Mouse (Mus musculus) brown adipose tissue, adult 24 weeks (tissue): ENCODE data around the gene Zkscan16. TPM values are rescaled to one million over a fixed set of nuclear protein-coding genes. Genes with fewer than 3 reads are reported as not detected.

ENCODE experiments used
- H3K27ac ChIP-seq: fragments of 200-500 bp; replicated peaks from 2 replicates; pipeline ENCODE4 v1.5.1; 2012; ENCODE audit warnings: low read depth, mild to moderate bottlenecking, low read length
- H3K4me1 ChIP-seq: fragments of 200-500 bp; 2 replicates; pipeline ENCODE4 v1.6.1; 2012; ENCODE audit warnings: low read length, mixed read lengths; ENCODE audit not compliant: control insufficient read depth, insufficient read depth, insufficient read length
- H3K4me3 ChIP-seq: fragments of 200-500 bp; 2 replicates; pipeline ENCODE4 v1.5.1; 2012; ENCODE audit warnings: low read depth, mild to moderate bottlenecking, low read length, moderate library complexity; ENCODE audit not compliant: insufficient read depth
- polyA plus RNA-seq: library from polyadenylated mRNA; stranded (reverse); fragments of >200 nt; gene quantifications from 2 replicates; pipeline ENCODE4 v1.2.4, GENCODE M21; 2012; ENCODE audit not compliant: missing spikeins, insufficient read depth, insufficient read length

Gene Zkscan16
- polyA plus RNA-seq, 1 experiment = not detected

DNA sequence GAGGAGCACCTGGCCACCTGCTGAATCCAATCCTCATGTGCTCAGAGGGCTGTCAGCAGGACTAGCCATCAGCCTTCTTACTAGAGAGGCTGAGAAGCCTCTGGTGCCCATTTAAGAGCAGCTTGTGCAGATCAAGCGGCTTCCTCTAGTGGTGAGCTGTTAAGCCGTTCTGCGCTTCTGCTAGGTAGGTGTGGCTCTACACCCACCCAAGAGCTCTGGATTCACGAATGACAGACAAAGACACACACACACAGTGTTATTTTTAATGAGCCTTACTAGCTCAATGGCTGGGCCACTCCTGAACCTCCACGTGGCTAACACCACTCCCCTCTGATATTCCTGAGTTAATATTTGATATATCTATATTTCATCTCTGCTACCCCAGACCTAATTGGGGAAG lies 17.8 kb upstream of the Zkscan16 start:
- H3K27ac ChIP-seq = no peak overlapping the region
- H3K4me1 ChIP-seq = no peaks in the 10 kb centered on the region
- no peak overlapping the region for H3K4me3 ChIP-seq

DNA sequence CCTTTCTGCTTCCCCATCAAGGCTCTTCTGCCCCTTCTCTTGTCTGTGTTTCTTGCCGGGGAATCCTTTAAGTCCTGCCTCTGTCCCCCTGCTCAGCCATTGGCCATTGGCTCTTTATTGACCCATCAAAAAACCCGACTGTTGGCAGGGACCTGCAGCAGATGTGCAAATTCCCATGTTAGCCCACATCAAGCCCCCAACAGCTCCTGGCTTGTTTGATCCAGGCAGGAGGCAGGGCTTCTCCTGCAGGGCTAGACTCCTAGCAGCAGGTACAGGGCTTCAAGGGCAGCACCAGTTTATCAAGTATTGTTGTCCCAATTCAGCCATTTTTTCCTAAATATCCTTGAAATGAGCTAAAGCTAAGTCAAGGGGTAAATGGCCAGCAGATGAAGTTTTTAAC lies 17.3 kb upstream of the Zkscan16 start:
- no peak overlapping the region for H3K4me3 ChIP-seq
- no peak overlapping the region for H3K27ac ChIP-seq
- no peaks in the 10 kb centered on the region for H3K4me1 ChIP-seq

DNA sequence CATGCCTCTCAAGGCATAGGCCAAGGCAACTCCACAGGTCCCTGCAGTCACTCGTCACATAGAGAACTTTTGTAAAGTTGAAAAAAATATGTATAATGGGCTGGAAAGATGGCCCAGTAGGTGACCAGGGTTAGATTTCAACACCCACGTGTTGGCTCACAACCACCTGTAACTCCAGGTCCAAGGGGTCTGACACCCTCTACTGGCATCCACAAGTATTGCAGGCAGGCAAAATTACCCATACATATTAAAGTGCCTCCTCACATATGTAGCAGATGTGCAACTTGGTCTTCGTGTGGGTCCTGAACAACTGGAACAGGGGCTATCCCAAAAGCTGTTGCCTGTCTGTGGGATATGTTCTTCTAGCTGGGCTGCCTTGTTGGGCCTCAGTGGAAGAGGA lies 15.8 kb upstream of the Zkscan16 start:
- H3K4me3 ChIP-seq = no peak overlapping the region
- H3K27ac ChIP-seq = no peak overlapping the region
- no peaks in the 10 kb centered on the region for H3K4me1 ChIP-seq

DNA sequence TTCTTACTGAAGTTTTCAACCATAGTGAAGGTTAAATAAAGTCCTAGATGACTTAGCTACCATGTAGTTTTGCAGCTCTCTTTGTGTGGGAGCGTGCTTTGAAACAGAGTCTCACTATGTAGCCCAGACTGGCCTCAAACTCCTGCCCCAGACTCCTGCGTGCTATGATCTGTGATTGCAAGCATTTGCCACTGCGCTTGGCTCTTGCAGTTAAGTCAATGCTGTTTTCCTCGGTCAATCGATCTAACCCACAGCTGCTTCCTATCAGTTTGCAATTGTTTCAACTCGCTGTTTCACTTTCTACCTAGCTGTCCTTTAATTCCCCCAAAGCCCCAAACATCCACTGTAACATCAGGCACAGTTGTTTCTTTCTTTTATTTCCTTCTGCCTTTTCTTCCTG lies 10.9 kb upstream of the Zkscan16 start:
- H3K4me3 ChIP-seq = no peak overlapping the region
- no peaks in the 10 kb centered on the region; the same call in 1 of the 2 replicates for H3K4me1 ChIP-seq
- H3K27ac ChIP-seq = no peak overlapping the region

DNA sequence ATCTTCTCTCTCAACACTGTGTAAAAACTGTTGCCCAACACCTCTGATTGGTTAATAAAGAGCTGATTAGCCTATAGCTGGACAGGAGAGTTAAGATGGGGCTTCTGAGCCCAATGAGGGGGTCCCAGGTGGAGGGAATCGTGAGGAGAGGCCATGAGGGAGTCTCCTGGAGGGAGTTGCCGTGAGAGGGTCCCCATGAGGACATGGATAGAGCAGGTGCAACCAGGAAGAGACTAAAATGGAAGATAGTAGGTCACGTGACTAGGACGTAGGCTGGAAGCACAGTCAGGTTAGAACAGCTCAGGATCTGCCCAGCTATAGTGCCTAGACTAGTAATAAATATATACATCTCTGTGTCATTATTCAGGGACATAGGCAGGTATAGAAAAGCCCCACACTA lies 9.1 kb upstream of the Zkscan16 start:
- no peak overlapping the region for H3K4me3 ChIP-seq
- H3K27ac ChIP-seq = no peak overlapping the region
- H3K4me1 ChIP-seq = no peaks in the 10 kb centered on the region; the same call in 1 of the 2 replicates

DNA sequence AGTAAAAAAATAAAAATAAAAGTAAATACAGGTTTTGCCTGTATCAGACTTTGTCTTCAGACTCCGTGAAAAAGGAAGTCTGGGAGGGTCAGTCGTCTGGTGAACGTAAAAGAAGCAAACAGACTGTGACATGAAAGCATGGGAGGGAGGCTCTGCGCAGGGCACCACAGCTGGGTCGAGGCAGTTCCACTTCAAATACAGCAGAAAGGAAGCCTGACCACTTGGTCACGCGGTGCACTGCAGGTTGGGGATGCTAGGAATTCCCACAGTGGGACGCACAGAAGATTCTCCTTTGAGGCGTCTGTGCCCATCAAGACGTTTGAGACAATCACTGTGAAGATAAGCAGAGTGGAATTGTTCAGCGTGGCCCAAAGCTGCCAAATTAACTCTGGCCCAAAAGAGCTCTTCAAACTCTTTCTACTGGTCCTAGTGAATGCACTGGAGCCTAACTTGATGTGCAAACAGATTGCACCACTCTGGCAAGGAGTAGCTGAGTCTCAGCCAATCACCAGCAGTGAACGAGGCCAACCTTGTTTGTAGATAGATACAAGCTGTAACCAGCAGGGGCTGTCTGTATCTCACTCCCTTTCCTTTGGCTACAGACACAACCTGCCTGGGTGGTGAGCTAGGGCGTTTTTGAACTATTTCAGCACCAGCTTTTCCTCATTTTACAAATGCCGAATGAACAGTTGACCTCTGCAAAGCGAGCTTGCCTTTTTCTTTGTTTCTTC lies 8.5 kb upstream of the Zkscan16 start:
- no peak overlapping the region for H3K27ac ChIP-seq
- H3K4me3 ChIP-seq = no peak overlapping the region
- H3K4me1 ChIP-seq = no peaks in the 10 kb centered on the region; the same call in 1 of the 2 replicates

DNA sequence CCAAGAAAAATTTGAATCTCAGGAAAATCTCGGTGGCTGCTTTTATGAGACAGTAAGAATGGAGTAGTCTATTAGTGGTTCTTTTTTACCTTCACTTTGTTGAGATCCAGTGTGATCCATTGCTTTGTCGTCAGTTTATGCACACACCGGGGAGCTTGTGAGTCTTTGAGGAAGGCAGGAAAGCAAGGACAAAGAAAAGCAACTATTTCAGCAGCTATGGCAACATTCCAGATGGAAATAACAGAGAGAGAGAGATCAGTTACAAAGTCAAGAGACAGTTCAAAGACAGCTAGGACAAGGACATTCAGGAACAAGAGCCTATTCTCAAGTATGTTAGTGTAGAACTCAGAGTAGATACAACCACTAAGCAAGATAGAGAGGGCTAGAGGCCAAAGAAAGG lies 7.6 kb upstream of the Zkscan16 start:
- Histone ChIP-seq H3K27ac (no peak overlapping the region), H3K4me3 (no peak overlapping the region), H3K4me1 (no peaks in the 10 kb centered on the region; the same call in 1 of the 2 replicates)

DNA sequence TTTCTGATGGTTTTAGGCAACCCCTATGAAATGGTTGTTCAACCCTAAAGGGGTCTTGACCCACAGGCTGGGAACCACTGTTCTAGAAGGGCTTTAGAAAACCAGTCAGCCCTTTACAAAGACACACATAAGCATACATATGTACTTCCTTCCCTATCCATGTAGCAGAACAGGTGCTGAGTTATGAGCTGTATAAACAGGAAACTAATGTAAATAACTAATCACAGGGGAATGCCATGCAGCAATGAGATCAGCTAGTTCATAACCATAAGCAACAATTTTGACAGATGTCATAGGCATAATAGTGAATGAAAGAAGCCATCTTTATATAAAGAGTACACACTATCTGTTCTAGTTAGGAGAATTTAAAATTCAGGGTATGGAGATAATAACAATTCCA lies 1.8 kb upstream of the Zkscan16 start:
- H3K4me1 ChIP-seq = no peaks in the 10 kb centered on the region

DNA sequence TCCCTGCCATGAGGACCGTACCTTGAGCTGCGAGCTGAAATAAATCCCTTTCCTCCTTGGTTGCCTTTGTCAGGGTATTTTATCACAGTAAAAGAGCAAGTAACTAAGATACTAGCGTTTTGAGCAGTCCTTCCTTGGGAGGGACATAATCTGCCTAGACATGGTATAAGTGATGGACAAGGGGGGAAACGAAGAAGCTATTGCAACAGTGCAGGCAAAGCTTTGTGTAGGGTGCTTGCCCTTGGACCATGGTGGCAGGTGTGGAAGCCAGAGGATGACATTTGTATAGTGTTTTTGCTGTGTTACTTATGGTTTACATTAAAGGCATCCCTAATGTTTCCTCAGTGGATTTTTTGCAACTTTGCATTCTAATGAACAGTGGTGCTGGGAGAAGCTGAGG lies 486 bp upstream of the Zkscan16 start:
- Histone ChIP-seq H3K4me1 (no peaks in the 10 kb centered on the region), H3K27ac (no peak overlapping the region), H3K4me3 (peak overlapping the region; percentile 71; the same call in 1 of the 2 replicates)

More for the DNA sequence above, 1.8 kb upstream of the Zkscan16 start:
- Histone ChIP-seq H3K4me3 (no peak overlapping the region), H3K27ac (no peak overlapping the region)

DNA sequence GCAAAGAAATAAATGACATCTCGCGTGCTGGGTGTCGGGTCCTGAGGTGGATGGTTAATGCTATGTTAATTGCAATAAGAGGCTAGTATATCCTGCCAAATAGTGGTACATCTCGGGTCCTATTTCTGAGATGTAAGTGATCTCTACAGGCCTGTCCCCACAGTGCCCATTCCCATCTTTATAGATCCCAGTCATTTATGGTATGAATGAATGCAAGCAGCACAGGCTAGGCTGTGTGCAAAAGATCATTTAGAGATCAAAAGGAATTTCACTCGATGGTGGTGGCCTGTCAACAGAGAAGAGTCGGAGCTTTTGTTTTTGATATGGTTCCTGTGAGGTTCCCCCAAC lies 752 bp downstream of the Zkscan16 start:
- Histone ChIP-seq H3K4me1 (no peaks in the 10 kb centered on the region), H3K27ac (no peak overlapping the region), H3K4me3 (peak overlapping the region; percentile 71; the same call in 1 of the 2 replicates)

DNA sequence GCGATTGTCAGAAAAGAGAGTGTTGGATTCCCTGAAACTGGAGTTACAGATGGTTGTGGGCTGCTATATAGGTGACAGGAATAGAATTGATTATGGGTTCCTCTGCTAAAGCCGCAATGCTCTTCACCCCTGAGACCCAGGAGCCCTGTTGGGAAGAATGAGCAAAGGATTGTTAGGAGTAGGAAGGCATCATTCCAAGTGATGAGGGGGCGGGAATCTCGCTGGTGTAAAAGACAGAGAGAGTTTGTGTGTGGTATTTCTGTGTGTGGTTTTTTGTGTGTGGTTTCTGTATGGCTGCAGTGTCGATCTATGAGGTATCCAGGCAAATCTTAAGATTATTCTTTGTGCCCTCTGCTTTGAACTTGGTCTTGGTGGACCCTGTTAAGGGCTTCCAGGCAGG lies 1.3 kb downstream of the Zkscan16 start:
- no peak overlapping the region for H3K4me3 ChIP-seq
- no peaks in the 10 kb centered on the region for H3K4me1 ChIP-seq
- no peak overlapping the region for H3K27ac ChIP-seq

DNA sequence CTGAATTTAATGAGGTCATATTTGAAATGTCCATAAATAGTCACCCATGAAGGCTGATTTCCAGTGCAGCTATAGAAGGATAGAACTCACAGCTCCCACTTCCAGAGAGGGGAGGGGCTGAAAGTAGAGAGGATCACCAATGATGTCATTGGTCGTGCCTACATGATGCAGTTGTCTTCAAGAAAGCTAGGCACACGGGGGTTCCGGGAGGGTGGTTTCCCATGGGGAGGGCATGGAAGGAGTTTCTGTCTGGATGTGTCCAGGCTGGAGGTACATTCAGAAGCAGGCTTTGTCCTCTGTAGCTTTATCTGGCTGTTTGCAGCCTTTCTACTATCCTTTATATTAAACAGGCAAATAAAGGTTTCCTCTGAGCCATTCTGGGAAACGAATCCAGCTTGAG lies 5.0 kb downstream of the Zkscan16 start:
- no peak overlapping the region for H3K4me3 ChIP-seq
- no peaks in the 10 kb centered on the region for H3K4me1 ChIP-seq
- no peak overlapping the region for H3K27ac ChIP-seq

DNA sequence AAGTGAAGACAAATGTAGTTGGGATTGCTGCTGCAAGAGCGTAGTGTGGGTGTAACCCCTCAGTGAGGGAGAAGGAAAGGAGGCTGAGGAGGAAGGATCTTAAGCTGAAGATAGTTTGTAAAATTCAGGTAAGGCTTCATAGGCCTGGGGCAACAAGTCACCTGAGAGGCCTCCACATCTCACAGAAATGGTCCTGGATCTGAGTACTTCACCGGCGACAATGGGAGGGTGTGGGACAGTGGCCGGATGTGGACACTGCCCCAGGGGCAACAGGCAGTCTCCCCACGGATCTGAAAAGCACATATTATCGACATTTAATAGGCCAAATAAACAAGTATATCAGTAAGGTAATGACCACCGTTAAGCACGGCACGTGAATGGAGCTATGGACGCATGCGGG lies 9.2 kb downstream of the Zkscan16 start:
- Histone ChIP-seq H3K27ac (no peak overlapping the region), H3K4me1 (no peaks in the 10 kb centered on the region), H3K4me3 (no peak overlapping the region)

DNA sequence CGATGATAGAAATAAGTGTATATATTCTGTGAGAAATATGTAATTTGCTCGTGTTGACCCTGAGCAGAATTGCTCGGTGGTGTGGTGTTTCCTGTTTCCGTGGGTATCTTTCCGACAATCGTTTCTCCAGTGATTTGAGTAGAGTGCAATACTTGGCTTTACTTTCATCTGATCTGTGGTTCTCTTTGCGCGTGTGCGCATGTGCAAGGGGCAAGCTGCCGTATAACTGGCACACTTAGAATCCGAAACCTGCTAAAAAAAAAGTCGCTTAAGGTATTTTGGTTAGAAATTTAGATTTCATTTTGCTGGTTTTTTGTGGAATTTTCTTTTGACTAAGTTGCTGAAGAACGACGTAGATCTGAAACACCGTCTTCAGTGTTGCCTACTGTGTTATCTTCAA lies 18.3 kb downstream of the Zkscan16 start:
- no peaks in the 10 kb centered on the region for H3K4me1 ChIP-seq
- no peak overlapping the region for H3K4me3 ChIP-seq
- H3K27ac ChIP-seq = no peak overlapping the region

DNA sequence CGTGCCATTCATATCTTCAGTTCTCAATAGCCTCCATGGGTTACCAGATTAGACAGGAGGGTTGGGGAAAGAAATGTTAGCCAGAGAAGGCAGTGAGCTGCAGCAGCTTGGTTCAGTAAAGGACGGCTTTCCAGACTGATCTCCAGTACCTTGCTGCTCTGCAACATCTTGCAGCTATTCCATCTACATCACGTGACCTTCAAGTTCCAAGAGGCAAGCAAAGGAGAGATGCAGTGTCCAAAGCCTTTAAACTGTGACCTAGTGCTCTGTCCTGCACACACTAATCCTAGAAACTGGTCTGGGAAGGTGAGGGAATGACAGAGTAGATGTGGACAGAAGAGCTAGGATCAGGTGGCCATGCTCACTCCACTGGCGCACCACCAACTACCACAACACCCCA lies 19.8 kb downstream of the Zkscan16 start:
- H3K4me1 ChIP-seq = no peaks in the 10 kb centered on the region
- no peak overlapping the region for H3K27ac ChIP-seq
- no peak overlapping the region for H3K4me3 ChIP-seq

DNA sequence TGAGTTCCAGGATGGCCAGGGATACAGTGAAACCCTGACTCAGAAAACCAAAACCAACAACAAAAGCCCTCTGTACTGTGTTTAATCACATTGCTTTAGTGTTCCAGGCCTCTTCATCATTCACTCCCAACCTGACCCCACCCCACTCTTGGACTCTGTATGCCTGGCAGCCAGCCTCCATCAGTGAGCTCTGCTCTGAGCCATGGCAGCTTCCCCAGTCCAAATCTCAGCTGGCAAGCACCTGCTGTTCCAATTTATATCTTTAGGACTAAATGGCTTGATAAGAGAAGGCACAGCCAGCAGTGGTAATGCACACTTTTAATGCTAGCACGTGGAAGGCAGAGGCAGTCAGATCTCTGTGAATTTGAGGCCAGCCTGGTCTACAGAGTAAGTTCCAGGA lies 21.7 kb downstream of the Zkscan16 start:
- Histone ChIP-seq H3K4me1 (no peaks in the 10 kb centered on the region), H3K4me3 (no peak overlapping the region), H3K27ac (no peak overlapping the region)
